Mouse (Mus musculus) forebrain, embryonic 11.5 days (tissue): ENCODE results near the gene 4930470P17Rik. TPM values are rescaled to one million over a fixed set of nuclear protein-coding genes. Genes with fewer than 3 reads are reported as not detected.

Experiments
- ATAC-seq: fragments of 200-750 bp; cut with Nextera tagmentation; replicated peaks from 2 replicates; pipeline ENCODE4 v1.8.0; 2017; ENCODE audit warnings: moderate TSS enrichment; ENCODE audit not compliant: low FRiP score
- DNase-seq: peaks from one replicate; pipeline ENCODE4 v3.0.0-alpha.2; 2017; ENCODE audit warnings: low spot score
- H3K27ac ChIP-seq: fragments of 300-500 bp; sonication (generic); 2 replicates; pipeline ENCODE4 v1.5.1; 2014; ENCODE audit warnings: low read depth, low read length
- H3K27me3 ChIP-seq: fragments of 300-500 bp; sonication (generic); 2 replicates; pipeline ENCODE4 v1.6.1; 2014; ENCODE audit warnings: mild to moderate bottlenecking, low read length, mixed read lengths; ENCODE audit not compliant: control insufficient read depth, insufficient read depth
- H3K36me3 ChIP-seq: fragments of 300-500 bp; sonication (generic); 2 replicates; pipeline ENCODE4 v1.6.1; 2014; ENCODE audit warnings: mild to moderate bottlenecking, low read length, moderate library complexity, mixed read lengths; ENCODE audit not compliant: control insufficient read depth, insufficient read depth
- H3K4me1 ChIP-seq: fragments of 300-500 bp; sonication (generic); replicated peaks from 2 replicates; pipeline ENCODE4 v1.6.1; 2014; ENCODE audit warnings: low read length, mixed read lengths; ENCODE audit not compliant: control insufficient read depth, insufficient read depth
- H3K4me2 ChIP-seq: fragments of 300-500 bp; sonication (generic); 2 replicates; pipeline ENCODE4 v1.6.1; 2014; ENCODE audit warnings: low read depth, mild to moderate bottlenecking, low read length, moderate library complexity, mixed read lengths; ENCODE audit not compliant: severe bottlenecking
- H3K4me3 ChIP-seq: fragments of 300-500 bp; sonication (generic); 2 replicates; pipeline ENCODE4 v1.5.1; 2014; ENCODE audit warnings: low read depth, low read length
- H3K9ac ChIP-seq: fragments of 300-500 bp; sonication (generic); 2 replicates; pipeline ENCODE4 v1.6.1; 2014; ENCODE audit warnings: low read length
- H3K9me3 ChIP-seq: fragments of 300-500 bp; sonication (generic); 2 replicates; pipeline ENCODE4 v1.6.1; 2016; ENCODE audit warnings: low read length, mixed read lengths; ENCODE audit not compliant: control insufficient read depth
- WGBS: fragments of 180-500 bp; shearing (Covaris S2); extraction: QIAGEN DNeasy Blood & Tissue Kit; methylation state at CpG from one replicate; pipeline ENCODE4 v1.1.7; 2014; 5-methylcytosine and 5-hydroxymethylcytosine counted together
- polyA plus RNA-seq: library from polyadenylated mRNA; unstranded; fragments of >200 nt; fragmentation: Nextera tagmentation; extraction: Ambion mirVana; gene quantifications from 2 replicates; pipeline ENCODE4 v1.2.1, GENCODE M21; 2014

4930470P17Rik gene
- polyA plus RNA-seq, 1 experiment from 2014 or later: not detected

GRCm38 (mm10) chr2:170563956-170564855, 37.6 kb downstream of the 4930470P17Rik start:
- Histone ChIP-seq H3K27ac (no peak overlapping the region), H3K36me3 (no peaks in the 10 kb centered on the region), H3K4me2 (no peak overlapping the region), H3K9me3 (no peaks in the 10 kb centered on the region), H3K4me1 (no peaks in the 10 kb centered on the region), H3K27me3 (no peaks in the 10 kb centered on the region), H3K4me3 (no peak overlapping the region), H3K9ac (no peak overlapping the region)
- DNase-seq (no peak), ATAC-seq (no peak)
- 86% methylated on average over 15 of the region's 15 CpGs for WGBS

GRCm38 (mm10) chr2:170552088-170552487, 49.7 kb downstream of the 4930470P17Rik start:
- Histone ChIP-seq H3K27ac (no peak overlapping the region), H3K9me3 (no peaks in the 10 kb centered on the region), H3K27me3 (no peaks in the 10 kb centered on the region), H3K36me3 (no peaks in the 10 kb centered on the region), H3K4me2 (no peak overlapping the region), H3K9ac (no peak overlapping the region), H3K4me1 (peaks cover 6% of the 10 kb centered on the region), H3K4me3 (no peak overlapping the region)
- WGBS: 54% methylated on average over 7 of the region's 7 CpGs
- ATAC-seq (no peak), DNase-seq (no peak)

GRCm38 (mm10) chr2:170550240-170550639, 51.6 kb downstream of the 4930470P17Rik start:
- WGBS: 36% methylated on average over 5 of the region's 5 CpGs
- no peak overlapping the region for H3K4me2 ChIP-seq
- no peaks in the 10 kb centered on the region for H3K36me3 ChIP-seq
- DNase-seq: no peak
- H3K27ac ChIP-seq: peak overlapping the region; percentile 37; the same call in 1 of the 2 replicates
- ATAC-seq: peak; percentile 46
- H3K9ac ChIP-seq: no peak overlapping the region
- no peaks in the 10 kb centered on the region for H3K9me3 ChIP-seq
- H3K4me1 ChIP-seq: peaks cover 6% of the 10 kb centered on the region
- no peak overlapping the region for H3K4me3 ChIP-seq
- H3K27me3 ChIP-seq: no peaks in the 10 kb centered on the region

- Histone ChIP-seq H3K9me3 (no peaks in the 10 kb centered on the region), H3K4me1 (peaks cover 6% of the 10 kb centered on the region), H3K27me3 (no peaks in the 10 kb centered on the region), H3K9ac (no peak overlapping the region), H3K4me2 (no peak overlapping the region), H3K36me3 (no peaks in the 10 kb centered on the region), H3K4me3 (no peak overlapping the region), H3K27ac (no peak overlapping the region)
- no peak for DNase-seq
- no peak for ATAC-seq
- 71% methylated on average over 2 of the region's 2 CpGs for WGBS
These were observed 52.7 kb downstream of the 4930470P17Rik start for GRCm38 (mm10) chr2:170549146-170549545.

GRCm38 (mm10) chr2:170548046-170548445, 53.8 kb downstream of the 4930470P17Rik start:
- DNase-seq: no peak
- H3K4me1 ChIP-seq: peaks cover 6% of the 10 kb centered on the region
- peak; percentile 34; the same call in 1 of the 2 replicates for ATAC-seq

GRCm38 (mm10) chr2:170547526-170547925, 54.3 kb downstream of the 4930470P17Rik start:
- H3K4me3 ChIP-seq: no peak overlapping the region
- no peak overlapping the region for H3K27ac ChIP-seq
- WGBS: 4% methylated on average over 6 of the region's 6 CpGs
- H3K27me3 ChIP-seq: no peaks in the 10 kb centered on the region
- no peak overlapping the region for H3K9ac ChIP-seq
- H3K9me3 ChIP-seq: no peaks in the 10 kb centered on the region
- peaks cover 6% of the 10 kb centered on the region for H3K4me1 ChIP-seq
- H3K4me2 ChIP-seq: no peak overlapping the region
- ATAC-seq (no peak), DNase-seq (no peak)
- H3K36me3 ChIP-seq: no peaks in the 10 kb centered on the region

More at GRCm38 (mm10) chr2:170548046-170548445, 53.8 kb downstream of the 4930470P17Rik start:
- Histone ChIP-seq H3K27ac (no peak overlapping the region), H3K9ac (no peak overlapping the region), H3K36me3 (no peaks in the 10 kb centered on the region), H3K27me3 (no peaks in the 10 kb centered on the region), H3K4me2 (no peak overlapping the region), H3K9me3 (no peaks in the 10 kb centered on the region), H3K4me3 (no peak overlapping the region)
- whole genome bisulfite sequencing: 28% methylated on average over 4 of the region's 4 CpGs

- H3K9ac ChIP-seq: no peak overlapping the region
- H3K27ac ChIP-seq: no peak overlapping the region
- no peaks in the 10 kb centered on the region for H3K36me3 ChIP-seq
- no peak overlapping the region for H3K4me2 ChIP-seq
- DNase-seq: no peak
- H3K4me1 ChIP-seq: peaks cover 6% of the 10 kb centered on the region
- no peak overlapping the region for H3K4me3 ChIP-seq
- H3K9me3 ChIP-seq: no peaks in the 10 kb centered on the region
- ATAC-seq: no peak
- H3K27me3 ChIP-seq: no peaks in the 10 kb centered on the region
- WGBS: 63% methylated on average over 4 of the region's 4 CpGs
These were observed 56.1 kb downstream of the 4930470P17Rik start for GRCm38 (mm10) chr2:170545745-170546144.

- Histone ChIP-seq H3K36me3 (no peaks in the 10 kb centered on the region), H3K4me3 (no peak overlapping the region), H3K4me1 (peaks cover 6% of the 10 kb centered on the region), H3K9ac (no peak overlapping the region), H3K9me3 (no peaks in the 10 kb centered on the region), H3K27me3 (no peaks in the 10 kb centered on the region), H3K27ac (no peak overlapping the region), H3K4me2 (no peak overlapping the region)
- DNase-seq (no peak), ATAC-seq (no peak)
- 86% methylated on average over 7 of the region's 7 CpGs for WGBS
These were observed 56.9 kb downstream of the 4930470P17Rik start for GRCm38 (mm10) chr2:170544950-170545349.
